Mouse (Mus musculus) right cerebral cortex, postnatal 25 days (tissue): ENCODE results near the gene Plscr3.

Source experiments
- DNase-seq: peaks from one replicate; pipeline ENCODE4 v3.0.0; 2022

Gene Plscr3

DNA sequence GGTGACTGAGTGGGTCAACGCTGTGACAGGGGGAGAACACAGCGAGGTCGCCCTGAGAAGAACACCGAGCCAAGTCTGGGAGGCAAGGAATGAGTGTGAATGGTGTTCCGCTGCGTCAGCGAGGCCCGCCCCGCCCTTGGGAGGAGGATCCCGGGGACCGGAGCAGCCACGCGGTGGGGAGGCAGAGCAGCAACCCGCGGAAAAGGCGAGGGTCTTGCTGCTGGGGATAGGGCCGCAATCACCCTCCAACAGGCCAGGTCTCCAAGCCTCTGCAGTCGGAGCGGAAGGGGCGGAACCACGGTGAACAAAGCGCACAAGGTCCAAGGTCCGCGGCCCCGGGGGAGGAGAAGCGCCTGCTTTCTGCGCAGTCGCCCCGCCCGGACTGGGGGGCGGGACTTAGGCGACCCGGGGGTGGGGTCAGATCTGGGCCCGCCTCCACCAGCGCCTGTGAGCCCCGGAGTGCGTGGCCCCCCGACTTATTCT lies at the start of gene Plscr3:
Gene Plscr3 (plus strand): TSS at position 179 of the 483 bp plus-strand sequence.
- DNase-seq: peak; percentile 91

DNA sequence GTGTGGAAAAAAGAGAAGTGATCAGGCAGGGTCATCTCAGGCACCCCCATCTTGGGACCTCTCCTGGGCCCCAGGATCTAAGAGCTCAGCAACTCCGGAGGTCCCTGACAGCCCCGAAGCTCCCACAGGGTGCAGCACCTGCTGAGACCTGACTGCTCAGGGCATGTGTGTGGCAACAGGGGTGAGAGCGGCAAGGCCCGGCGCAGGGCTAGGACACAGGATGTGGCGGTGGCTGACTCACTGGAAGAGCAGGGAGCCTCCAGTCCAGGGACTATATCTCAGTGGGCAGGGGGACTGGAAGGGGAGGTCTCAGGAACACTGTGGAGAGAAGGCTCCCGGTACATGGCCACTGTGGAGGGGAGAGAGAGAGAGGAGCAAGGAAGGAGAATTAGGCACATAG lies 48.3 kb upstream of the Plscr3 start:
- no peak for DNase-seq

DNA sequence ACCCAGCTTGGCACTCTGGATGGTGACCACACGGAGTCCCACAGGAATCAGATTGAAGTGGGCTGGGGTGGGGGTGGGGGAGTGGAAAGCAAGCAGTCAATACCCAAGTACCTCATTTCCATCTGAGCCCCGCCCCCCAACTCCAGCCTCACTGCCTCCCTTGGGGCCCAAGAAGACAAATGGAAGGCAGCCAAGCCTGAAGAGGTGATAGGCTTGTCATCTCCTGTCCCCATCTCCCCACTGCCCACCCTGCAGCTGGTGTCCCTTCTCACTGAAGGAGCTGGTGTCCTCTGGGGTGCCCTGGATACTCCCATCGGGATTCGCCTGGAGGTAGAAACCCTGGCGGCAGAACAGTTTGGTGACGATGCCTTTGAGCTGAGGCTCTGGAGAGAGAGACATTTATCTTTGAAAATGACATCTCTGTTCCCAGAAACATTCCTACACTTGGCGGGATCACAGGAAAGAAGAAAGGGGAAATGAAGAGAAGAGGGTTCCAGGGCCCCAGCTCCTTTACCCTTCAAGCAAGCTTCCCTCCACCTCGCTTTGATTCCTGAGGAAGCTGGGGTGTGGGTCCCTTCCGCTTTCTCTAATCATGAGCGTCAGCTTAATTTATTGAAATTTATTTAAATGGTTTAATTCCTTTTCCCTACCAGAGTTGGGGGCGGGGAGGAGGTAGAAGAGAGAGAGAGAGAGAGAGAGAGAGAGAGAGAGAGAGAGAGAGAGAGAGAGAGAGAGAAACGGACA lies 46.6 kb upstream of the Plscr3 start:
- no peak for DNase-seq

DNA sequence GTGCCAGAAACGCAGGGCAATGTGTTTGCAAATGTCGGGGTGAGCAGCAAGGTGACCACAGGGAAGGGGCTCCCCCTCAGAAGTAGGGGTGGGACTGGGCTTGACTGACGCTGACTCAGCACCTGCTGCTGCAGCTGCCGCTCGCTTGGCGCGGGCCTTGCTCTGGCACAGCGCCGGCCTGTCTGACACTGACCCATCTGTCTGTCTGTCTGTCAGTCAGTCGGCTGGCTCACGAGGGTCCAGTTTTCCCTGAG lies 46.1 kb upstream of the Plscr3 start:
- DNase-seq: no peak

DNA sequence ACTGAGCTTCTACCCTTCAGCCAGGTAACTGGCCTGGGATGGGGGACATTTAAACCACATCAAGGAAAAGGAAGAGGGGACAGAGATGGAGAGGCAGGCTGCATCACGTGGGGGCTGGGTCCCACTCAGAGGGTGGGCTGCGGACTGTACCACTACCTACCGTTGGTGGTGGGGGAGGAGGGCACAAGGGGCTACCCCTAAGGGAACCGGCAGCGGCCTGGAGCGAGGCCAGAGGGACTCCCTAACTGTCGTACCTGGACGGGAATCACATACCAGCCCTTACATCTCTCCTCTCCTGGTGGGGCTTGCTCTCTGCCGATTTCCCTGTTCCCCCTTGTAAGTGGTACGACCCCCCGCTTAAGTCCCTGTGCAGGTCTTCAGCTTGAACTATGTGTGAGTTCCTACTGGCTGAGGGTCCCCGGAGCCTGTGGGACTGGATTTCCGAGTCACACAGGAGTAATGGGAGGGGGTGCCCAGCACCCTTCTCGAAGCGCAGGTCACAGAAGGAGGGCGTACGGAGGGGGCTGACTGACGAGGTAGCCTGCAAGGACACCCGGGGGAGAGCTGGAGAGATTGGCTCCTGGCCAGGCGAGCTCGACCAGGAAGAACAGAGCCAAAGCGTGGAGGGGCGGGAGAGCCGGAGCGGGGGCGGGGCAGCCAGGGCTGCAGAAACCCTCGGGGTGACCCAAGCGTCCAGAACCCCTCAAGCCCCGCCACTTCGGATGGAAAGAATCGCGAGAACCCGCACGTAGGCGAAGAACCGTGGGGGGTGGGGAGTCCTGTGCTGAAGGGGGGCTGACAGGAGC lies 45.6 kb upstream of the Plscr3 start:
- DNase-seq: no peak

- DNase-seq: no peak
These were observed 44.7 kb upstream of the Plscr3 start, which contains the start of gene Fgf11 for GRCm38 (mm10) chr11:69801379-69801977. TSS of gene Fgf11 (minus strand) at chr11:69801857.

- peak; percentile 84 for DNase-seq
These were observed 43.5 kb upstream of the Plscr3 start for GRCm38 (mm10) chr11:69802648-69803105.

DNA sequence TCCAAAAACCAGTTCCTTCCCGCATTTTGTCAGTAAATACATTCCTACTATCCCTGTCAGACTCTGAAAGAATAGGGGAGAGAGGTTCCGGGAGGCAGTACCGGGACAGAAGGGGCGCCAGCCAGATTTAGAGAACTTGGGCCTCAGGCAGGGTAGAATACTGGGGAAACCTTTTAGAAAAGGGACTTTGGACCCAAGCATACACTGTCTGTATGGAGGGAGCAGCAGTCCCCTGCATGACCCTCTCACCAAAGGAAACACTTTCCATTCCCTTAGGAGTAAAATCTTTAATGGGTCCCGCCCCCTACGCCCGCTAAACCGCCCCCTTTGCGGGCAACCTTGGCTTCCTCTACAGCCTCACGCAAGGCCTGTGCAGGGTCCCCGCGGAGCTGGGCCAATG lies 42.8 kb upstream of the Plscr3 start:
- DNase-seq: no peak

- peak; percentile 77 for DNase-seq
These were observed 42.2 kb upstream of the Plscr3 start for GRCm38 (mm10) chr11:69803786-69804651.

DNA sequence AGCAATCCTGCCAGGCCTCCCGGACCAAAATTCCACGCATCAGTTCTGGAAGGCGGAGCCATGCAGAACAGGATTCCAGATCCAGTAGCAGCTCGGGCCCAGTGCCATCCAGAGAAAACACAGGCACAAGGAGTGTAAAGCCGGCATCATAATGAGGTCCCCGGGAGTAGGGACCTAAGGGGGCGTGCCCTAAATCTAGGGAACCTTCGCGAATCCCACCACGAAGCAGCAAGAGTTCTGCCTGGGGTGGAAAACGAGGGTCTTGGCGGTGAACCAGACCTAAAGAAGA lies 41.6 kb upstream of the Plscr3 start:
- DNase-seq: no peak

GRCm38 (mm10) chr11:69804972-69805909 lies 40.9 kb upstream of the Plscr3 start, which contains the start of gene Tmem102:
TSS of gene Tmem102 (minus strand) at chr11:69805624.
- no peak for DNase-seq

DNA sequence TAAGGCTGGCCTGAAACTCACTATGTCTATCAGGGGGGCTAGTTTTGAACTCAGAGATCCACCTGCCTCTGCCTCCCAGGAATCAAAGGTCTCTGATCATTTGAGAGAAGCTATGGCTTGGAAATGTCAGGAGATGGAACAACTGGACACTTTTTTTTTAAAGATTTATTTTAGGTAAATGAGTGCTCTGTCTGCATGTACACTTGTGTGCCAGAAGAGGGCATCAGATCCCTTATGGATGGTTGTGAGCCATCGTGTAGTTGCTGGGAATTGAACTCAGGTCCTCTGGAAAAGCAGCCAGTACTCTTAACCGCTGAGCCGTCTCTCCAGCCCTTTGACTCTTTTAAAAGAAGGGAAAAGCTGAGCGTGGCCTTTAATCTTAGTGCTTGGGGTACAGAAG lies 39.8 kb upstream of the Plscr3 start:
- DNase-seq: no peak

- DNase-seq: no peak
These were observed 38.5 kb upstream of the Plscr3 start for GRCm38 (mm10) chr11:69807641-69808040.

DNA sequence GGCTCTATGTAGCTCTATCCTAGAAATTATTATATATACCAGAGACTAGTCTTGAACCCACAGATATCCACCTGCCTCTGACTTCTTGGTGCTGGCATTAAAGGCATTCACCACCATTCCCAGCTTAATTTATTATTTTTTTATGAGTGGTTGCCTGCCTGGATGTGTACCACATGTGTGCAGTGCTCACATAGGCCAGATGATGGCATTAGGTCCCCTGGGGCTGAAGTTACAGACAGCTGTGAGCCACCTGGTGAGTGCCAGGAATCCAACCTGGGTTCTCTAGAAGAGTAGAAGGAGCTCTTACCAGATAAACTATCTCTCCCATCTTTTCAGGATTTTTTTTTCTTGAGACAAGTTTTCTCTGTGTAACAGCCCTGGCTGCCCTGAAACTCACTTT lies 35.9 kb upstream of the Plscr3 start:
- DNase-seq: no peak

DNA sequence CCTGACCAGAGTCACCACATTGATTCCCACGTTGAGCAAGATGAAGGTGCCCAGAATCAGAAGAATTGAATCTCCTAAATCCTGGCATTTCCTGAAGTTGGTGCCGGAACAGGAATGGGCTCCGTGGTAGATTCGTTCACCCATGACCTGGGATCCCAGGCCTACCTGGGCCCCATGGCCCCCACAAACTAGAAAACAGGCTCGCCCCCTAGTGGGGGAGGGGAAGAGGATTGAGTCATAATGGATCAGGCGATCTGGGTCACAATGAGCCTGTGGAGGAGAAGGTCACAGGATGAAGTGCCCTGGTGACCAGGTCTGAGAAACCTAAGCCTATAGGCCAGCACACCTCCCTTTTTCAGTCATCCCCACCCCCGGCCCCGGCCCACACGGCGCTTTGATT lies 31.0 kb upstream of the Plscr3 start, which contains the start of gene Gm39566:
Gene Gm39566 (minus strand): TSS at position 144 of the 400 bp plus-strand sequence.
- DNase-seq: no peak

GRCm38 (mm10) chr11:69816520-69816919 lies 29.7 kb upstream of the Plscr3 start:
- DNase-seq: no peak

- DNase-seq: no peak
These were observed 27.8 kb upstream of the Plscr3 start, which contains the start of gene Spem2 for GRCm38 (mm10) chr11:69818365-69818764. TSS of gene Spem2 (minus strand) at chr11:69818465.

GRCm38 (mm10) chr11:69818871-69819270 lies 27.3 kb upstream of the Plscr3 start:
- DNase-seq: no peak

DNA sequence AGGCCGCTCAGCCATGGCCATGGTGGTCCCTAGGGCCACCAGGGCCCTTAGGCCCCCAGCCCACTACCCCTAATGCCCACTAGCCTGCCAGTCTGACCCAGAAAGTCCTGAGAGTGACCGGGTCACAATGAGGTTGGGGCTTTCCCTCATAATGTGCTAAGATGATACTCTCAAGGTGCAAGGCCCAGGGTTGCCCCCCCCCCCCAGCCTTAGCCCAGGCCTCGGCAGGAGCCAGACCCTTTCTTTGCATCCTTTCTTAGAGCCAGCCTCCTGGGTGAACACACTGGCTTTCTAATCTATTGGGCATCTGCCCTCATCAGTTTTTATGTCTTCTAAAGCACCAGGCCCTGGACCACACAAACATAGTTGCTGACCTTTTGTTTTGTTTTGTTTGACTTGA lies 24.1 kb upstream of the Plscr3 start, which contains the start of gene Spem1:
Gene Spem1 (minus strand): TSS at position 101 of the 400 bp plus-strand sequence.
- DNase-seq: no peak

- no peak for DNase-seq
These were observed 22.7 kb upstream of the Plscr3 start for GRCm38 (mm10) chr11:69823456-69823855.

GRCm38 (mm10) chr11:69828832-69829231 lies 17.3 kb upstream of the Plscr3 start:
- DNase-seq: no peak
